Mouse (Mus musculus) embryonic stem cell, embryonic (primary cell): Measurements from ENCODE around the gene Gm572.

ENCODE experiments used
- CTCF ChIA-PET, 4 experiments: fragments of 300-600 bp in 2 of 4; fragments of 350-600 bp in 2 of 4; sonication (Branson Sonifier 250); formaldehyde crosslinking; loops; one replicate each; lab custom pipeline; 2022; ENCODE audit warnings: inconsistent platforms in 2 of 4; lab: Charles Lee
- POLR2A ChIA-PET, 4 experiments: fragments of 300-600 bp in 2 of 4; fragments of 350-600 bp in 2 of 4; sonication (Branson Sonifier 250); formaldehyde crosslinking; loops; one replicate each; lab custom pipeline; 2022; ENCODE audit warnings: antibody characterized with exemption in 4 of 4, inconsistent platforms in 1 of 4; lab: Charles Lee

Gene Gm572

DNA sequence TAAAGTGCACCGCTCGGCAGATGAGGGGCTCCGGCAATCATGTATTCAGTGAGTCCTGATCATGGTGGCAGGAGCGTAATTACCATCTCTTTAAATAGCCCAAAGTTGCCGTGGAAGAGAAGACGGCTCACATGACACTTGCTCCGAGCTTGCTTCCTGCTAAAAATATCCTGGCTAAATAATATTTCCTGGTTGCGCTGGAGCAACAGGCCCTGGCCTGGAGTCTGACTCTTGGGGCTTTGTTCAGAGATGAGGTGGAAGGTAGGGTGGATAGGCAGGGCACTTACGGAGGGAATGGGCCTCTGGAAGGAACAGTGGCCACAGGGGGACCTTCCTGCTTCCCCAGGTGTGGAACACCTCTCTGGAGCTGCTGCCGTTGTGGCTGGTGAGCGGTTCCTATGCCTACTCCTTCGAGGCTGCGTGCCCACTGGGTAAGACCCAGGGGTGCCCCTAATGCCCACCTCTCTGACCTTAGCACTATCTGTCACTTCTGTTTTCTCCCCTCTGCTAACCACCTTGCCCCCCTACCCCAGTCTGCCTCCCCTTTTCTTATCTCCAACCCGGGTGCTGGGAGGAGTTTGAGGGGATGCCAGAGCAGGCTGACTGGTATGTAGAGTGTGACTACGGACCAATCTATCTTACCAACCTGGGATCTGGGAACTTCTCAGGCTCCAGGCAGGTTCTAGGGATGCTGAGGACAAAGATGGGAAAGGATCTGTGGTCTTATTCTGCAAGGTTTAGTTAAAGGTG, 24.1 kb downstream of the Gm572 start:
- ChIA-PET CTCF (no interaction called here), POLR2A (interaction anchor here in 2 of 4 experiments (0.6 to 1.6 kb wide), 3 partner anchors 40 to 411 kb away, joined by 3 to 4 read pairs (median 4); partner anchors contain the start of gene Tardbp (in 1 of the 2))

GRCm38 (mm10) chr4:148671230-148671947, 28.3 kb downstream of the Gm572 start:
- ChIA-PET CTCF (no interaction called here), POLR2A (interaction anchor here in 1 of 4 experiments (0.9 kb wide), 1 partner anchor 23 kb away, joined by 3 read pairs; no protein-coding TSS in a partner anchor)

- ChIA-PET CTCF (interaction anchor here in 2 of 4 experiments (0.9 to 1.6 kb wide), 3 partner anchors 20 to 392 kb away, joined by 3 to 4 read pairs (median 4); no protein-coding TSS in a partner anchor), POLR2A (interaction anchor here in 2 of 4 experiments (0.6 to 1.8 kb wide), 4 partner anchors 9 to 125 kb away, joined by 3 to 6 read pairs (median 4); partner anchors contain the start of gene Tardbp (in 1 of the 2))
Observed at GRCm38 (mm10) chr4:148675043-148675442, 31.9 kb downstream of the Gm572 start.

DNA sequence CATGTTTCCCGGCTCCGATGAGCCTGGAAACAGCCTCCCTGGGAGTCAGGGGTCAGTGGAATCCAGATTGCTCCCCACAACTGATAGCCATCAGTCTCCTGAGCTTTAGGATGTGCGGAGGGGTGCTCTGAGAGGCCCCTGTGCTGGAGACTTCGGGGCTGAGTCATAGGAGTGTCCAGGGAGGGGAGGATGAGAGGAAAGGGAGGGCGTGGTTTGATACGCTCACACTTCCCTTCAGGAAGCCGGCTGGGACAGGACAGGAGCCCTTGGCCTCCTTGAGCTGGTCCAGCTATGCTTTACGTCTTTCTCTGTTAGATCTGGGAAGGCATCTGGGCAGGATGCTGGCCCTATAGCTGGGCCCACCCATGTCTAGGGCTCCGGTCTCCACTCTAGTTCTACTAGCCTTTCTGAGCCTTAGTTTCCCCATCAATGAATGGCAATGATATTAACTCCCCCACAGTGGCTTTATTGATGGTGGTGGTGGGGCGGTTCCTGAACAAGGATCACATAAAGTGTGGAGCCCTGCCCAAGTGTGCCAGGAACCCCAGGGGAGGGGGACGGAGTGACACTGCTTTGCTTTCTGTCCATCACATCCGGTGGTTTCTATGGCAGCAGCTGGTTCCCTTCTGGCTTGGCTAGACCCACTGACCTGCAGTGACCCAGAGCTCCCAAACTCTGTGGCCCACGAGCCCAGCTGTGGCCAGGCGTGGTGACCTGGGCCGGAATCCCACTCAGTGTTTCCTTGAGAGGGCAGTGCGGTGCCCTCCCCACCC, 33.3 kb downstream of the Gm572 start:
- ChIA-PET POLR2A (interaction anchor here in 2 of 4 experiments (0.7 to 1.8 kb wide), 8 partner anchors 19 to 54 kb away, joined by 3 to 6 read pairs (median 4); partner anchors contain the start of gene Tardbp (in 2 of the 2)), CTCF (interaction anchor here in 3 of 4 experiments (0.6 to 1.6 kb wide), 6 partner anchors 8 to 495 kb away, joined by 3 to 4 read pairs (median 4); partner anchors contain the start of gene Gm572 (in 1 of the 3))

DNA sequence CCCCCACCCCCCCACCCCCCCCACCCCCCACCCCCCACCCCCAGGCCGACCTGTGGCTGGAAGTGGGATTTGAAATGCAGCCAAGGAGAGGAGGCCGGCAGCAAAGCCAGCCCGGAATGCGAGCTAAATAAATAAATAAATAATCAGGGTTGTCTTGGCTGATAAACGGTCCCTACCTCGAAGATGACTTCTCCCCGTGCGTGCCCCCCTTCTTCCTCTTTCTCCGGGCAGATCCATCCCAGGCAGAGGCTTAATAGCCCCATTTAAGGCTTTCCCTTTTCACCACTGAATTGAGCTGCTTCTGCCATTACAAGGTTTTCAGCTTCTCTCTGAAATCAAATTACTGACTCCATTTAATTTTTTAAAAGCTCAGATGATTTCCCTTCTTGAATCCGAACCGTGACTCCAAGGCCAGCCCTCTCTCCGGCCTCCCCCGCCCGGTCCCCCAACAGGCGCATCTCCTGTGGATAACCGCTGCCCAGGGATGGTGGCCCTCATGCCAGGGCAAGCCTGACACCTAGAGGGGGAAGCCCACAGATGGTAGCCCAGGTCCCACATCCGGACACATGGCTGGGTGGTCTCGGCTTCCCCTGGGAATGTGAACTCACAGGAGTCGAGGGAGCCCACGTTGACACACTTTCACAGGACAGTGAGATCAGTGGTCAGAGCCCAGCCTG, 34.0 kb downstream of the Gm572 start:
- ChIA-PET POLR2A (interaction anchor here in 2 of 4 experiments (0.7 to 1.8 kb wide), 7 partner anchors 19 to 55 kb away, joined by 3 to 6 read pairs (median 3); partner anchors contain the start of gene Tardbp (in 2 of the 2)), CTCF (interaction anchor here in 3 of 4 experiments (0.6 to 1.6 kb wide), 6 partner anchors 9 to 496 kb away, joined by 3 to 8 read pairs (median 4); partner anchors contain the start of gene Gm572 (in 1 of the 3))

- ChIA-PET POLR2A (interaction anchor here in 2 of 4 experiments (1.2 to 1.5 kb wide), 2 partner anchors 14 to 51 kb away, joined by 4 read pairs; partner anchors contain the start of gene Tardbp (in 1 of the 2)), CTCF (interaction anchor here in 1 of 4 experiments (1.6 kb wide), 1 partner anchor 26 kb away, joined by 4 read pairs; no protein-coding TSS in a partner anchor)
Observed at GRCm38 (mm10) chr4:148678105-148678504, 35.0 kb downstream of the Gm572 start.

DNA sequence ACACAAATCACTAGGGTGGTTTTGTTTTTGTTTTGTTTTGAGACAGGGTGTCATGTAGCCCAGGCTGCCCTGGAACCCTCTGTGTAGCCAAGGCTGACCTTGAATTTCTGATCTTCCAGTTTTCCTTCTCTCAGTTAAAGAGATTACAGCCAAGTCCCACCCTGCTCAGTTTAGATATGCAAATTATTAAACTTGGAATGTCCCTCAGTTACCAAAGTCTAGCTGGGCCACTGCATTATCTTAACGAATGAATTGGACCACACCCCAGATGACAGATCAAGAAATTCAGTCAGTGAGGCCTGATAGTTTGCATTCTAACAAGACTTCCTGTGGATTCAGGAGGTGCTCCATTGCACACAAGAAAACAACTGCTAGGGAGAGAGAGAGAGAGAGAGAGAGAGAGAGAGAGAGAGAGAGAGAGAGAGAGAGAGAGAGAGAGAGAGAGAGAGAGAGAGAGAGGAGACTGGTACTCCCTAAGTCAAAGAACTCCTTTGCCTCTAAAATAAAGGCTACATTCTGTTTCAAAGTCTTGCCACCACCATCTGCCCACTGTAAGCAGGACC, 37.5 kb downstream of the Gm572 start:
- POLR2A ChIA-PET: interaction anchor here in 2 of 4 experiments (0.7 to 1.9 kb wide), 8 partner anchors 10 to 233 kb away, joined by 3 to 5 read pairs (median 4); no protein-coding TSS in a partner anchor
- CTCF ChIA-PET: interaction anchor here (0.6 to 2.2 kb wide), 21 partner anchors 10 to 1497 kb away, joined by 3 to 23 read pairs (median 7); no protein-coding TSS in a partner anchor

GRCm38 (mm10) chr4:148681429-148681828, 38.3 kb downstream of the Gm572 start:
- ChIA-PET CTCF (interaction anchor here (0.5 to 2.2 kb wide), 85 partner anchors 8 to 996 kb away, joined by 3 to 24 read pairs (median 4); partner anchors contain the start of genes Gm572 (in 1 of the 4) and Srm (in 1 of the 4)), POLR2A (interaction anchor here in 3 of 4 experiments (0.6 to 1.9 kb wide), 22 partner anchors 9 to 1262 kb away, joined by 3 to 7 read pairs (median 3); partner anchors contain the start of gene Tardbp (in 1 of the 3))

- POLR2A ChIA-PET: interaction anchor here in 2 of 4 experiments (0.6 to 1.7 kb wide), 6 partner anchors 30 to 384 kb away, joined by 3 to 5 read pairs (median 3); no protein-coding TSS in a partner anchor
- CTCF ChIA-PET: interaction anchor here in 3 of 4 experiments (0.5 to 2.1 kb wide), 10 partner anchors 13 to 395 kb away, joined by 3 to 9 read pairs (median 4); no protein-coding TSS in a partner anchor
Observed at GRCm38 (mm10) chr4:148682961-148683360, 39.8 kb downstream of the Gm572 start.

GRCm38 (mm10) chr4:148683539-148683938, 40.4 kb downstream of the Gm572 start:
- ChIA-PET POLR2A (interaction anchor here in 2 of 4 experiments (0.6 to 1.2 kb wide), 5 partner anchors 9 to 384 kb away, joined by 3 to 5 read pairs (median 3); no protein-coding TSS in a partner anchor), CTCF (interaction anchor here in 3 of 4 experiments (0.6 to 1.3 kb wide), 12 partner anchors 14 to 1772 kb away, joined by 3 to 5 read pairs (median 4); partner anchors contain the start of gene Tmem201 (in 1 of the 3))

- ChIA-PET CTCF (interaction anchor here in 2 of 4 experiments (0.6 to 1.6 kb wide), 2 partner anchors 18 to 25 kb away, joined by 4 to 6 read pairs; no protein-coding TSS in a partner anchor), POLR2A (interaction anchor here in 1 of 4 experiments (1.2 kb wide), 1 partner anchor 10 kb away, joined by 3 read pairs; no protein-coding TSS in a partner anchor)
Observed at GRCm38 (mm10) chr4:148686491-148686941, 43.4 kb downstream of the Gm572 start.

GRCm38 (mm10) chr4:148688091-148688490, 45.0 kb downstream of the Gm572 start:
- CTCF ChIA-PET: no interaction called here
- POLR2A ChIA-PET: interaction anchor here in 1 of 4 experiments (1.0 kb wide), 2 partner anchors 44 to 61 kb away, joined by 3 to 4 read pairs; partner anchors contain the start of gene Tardbp

DNA sequence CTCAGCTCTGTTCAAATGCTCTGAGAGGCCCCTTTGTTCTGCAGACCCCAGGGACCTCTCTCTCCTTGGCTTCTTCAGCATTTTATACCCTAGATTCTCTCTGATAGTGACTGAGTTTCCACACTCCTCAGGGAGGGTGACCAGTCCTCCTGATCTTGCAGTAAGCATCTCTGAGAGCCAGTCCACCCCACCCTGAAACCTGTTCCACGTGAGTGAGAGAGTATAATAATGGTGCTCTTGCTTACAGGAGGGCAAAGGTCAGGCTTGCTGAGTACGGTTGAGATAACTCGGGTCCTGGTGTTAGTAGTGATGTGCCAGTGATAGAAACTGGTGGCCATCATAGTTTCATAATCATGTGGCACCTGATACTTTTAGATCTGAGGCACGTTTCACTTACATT, 48.1 kb downstream of the Gm572 start:
- POLR2A ChIA-PET: interaction anchor here in 1 of 4 experiments (1.4 kb wide), 1 partner anchor 9 kb away, joined by 6 read pairs; no protein-coding TSS in a partner anchor
- CTCF ChIA-PET: interaction anchor here in 2 of 4 experiments (1.0 to 1.9 kb wide), 2 partner anchors 9 to 10 kb away, joined by 3 to 13 read pairs; no protein-coding TSS in a partner anchor

DNA sequence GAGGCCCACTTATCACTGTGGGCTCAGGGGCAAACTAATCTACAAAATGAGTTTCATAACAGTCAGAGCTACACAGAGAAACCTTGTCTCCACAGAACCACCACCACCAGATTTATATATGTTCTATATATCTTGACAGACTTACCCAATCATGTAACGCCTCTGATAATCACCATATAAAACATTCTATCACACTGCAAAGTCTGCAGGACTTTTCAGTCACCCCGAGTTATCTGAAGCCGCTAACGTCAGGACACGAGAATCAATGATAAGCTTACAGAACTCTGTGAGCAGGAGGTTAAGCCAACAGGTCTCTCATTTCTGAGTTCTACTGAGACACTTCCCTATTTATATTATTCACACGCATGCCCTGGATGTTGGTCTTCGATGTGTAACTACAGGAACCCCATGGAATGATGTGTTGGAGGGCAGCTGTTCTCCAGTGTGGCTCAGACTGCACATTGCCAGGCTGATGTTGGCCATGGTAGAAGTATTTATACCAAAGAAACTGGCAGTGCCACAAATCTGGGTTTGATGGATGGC, 50.4 kb downstream of the Gm572 start:
- ChIA-PET CTCF (interaction anchor here in 1 of 4 experiments (1.5 kb wide), 1 partner anchor 12 kb away, joined by 6 read pairs; no protein-coding TSS in a partner anchor), POLR2A (interaction anchor here in 1 of 4 experiments (0.6 kb wide), 1 partner anchor 1215 kb away, joined by 4 read pairs; no protein-coding TSS in a partner anchor)

DNA sequence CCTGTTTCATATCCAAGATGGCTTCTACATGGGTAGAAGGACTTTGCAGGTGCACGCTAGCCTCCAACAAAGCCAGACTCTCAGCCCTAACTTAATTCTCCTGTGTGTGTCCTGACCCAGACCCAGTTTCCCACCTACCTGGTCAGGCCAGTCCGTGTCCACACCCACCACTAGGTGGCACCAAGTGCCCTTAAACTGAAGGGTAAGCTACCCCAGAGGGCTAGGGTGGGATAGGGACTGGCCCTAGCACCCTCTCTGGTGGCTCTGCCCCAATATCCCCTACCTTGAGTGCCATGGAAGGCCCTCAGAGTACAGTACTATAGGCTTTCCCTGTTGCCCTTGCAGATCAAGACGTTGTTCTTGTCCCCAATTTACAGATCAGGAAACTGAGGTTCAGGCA, 61.6 kb downstream of the Gm572 start:
- ChIA-PET POLR2A (interaction anchor here in 2 of 4 experiments (0.5 to 0.8 kb wide), 3 partner anchors 19 to 372 kb away, joined by 3 read pairs; no protein-coding TSS in a partner anchor), CTCF (interaction anchor here (0.5 to 2.9 kb wide), 66 partner anchors 8 to 602 kb away, joined by 3 to 33 read pairs (median 4); partner anchors contain the start of genes Dffa (in 1 of the 4) and Kif1b (in 1 of the 4))
